Comparison of ENCODE assay signal across 8 mouse cellular contexts in the genomic region with DNA sequence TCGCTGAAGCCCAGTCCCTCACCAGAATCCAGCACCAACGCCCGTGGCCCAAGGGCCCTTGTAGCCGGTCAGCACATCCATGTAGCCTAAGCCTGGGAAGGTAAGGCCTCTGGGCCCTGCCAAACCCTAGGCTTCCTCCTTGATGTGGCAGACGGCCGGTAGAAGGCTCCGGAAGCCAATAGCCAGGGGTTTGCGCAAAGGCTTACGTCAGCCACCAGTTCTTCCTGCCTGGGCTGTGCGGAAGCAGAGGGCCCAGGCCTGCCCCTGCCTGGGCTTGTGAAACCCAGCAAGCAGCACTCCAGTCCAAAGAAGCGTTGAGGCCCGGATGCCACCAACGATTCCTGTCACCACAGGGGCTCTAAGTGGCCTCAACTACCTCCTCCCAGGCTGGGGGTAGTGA. TPM values are rescaled to one million over a fixed set of nuclear protein-coding genes. Genes with fewer than 3 reads are reported as not detected.
DNase-seq lines count a peak whose midpoint lies in the region; ATAC-seq and TF ChIP-seq lines count a peak whose summit lies in the region.

No protein-coding gene starts in this region.

- H3K9ac ChIP-seq in heart, embryonic 14.5 days (ENCODE audit: low read length) = 0 out of 2 replicates have a peak overlapping the region, but pooled peaks have one; percentile 31
- 0 out of 2 replicates have a peak overlapping the region, but pooled peaks have one; percentile 13 for H3K9ac ChIP-seq in stomach, postnatal 0 days (ENCODE audit: low read length)

- no peak for TF ChIP-seq CTCF in stomach, postnatal 0 days (IDR thresholded peaks at IDR 0.05; ENCODE audit: low read depth)

- peak; percentile 50 to 60 for DNase-seq in adrenal gland, adult (ENCODE audit: inconsistent age in 2 of 2, low spot score in 1 of 2)
- no peak for DNase-seq in adrenal gland, postnatal 25 days
- DNase-seq in 3134 (ENCODE audit: extremely low read depth, insufficient read length, low spot score) = peak; percentile 78
- DNase-seq in lung, postnatal 25 days (ENCODE audit: low spot score) = peak; percentile 77
- DNase-seq in stomach, postnatal 0 days (ENCODE audit: low spot score) = no peak
- no peak for DNase-seq in left cerebral cortex, postnatal 4 days
- DNase-seq in right cerebral cortex, postnatal 25 days = no peak

- H3K4me1 ChIP-seq in heart, embryonic 14.5 days (ENCODE audit: control insufficient read depth in 2 of 2, insufficient read depth in 2 of 2, low read length in 2 of 2) = peaks cover 28 to 54% of the 10 kb centered on the region in 2 experiments
- 0 out of 2 replicates have a peak, but pooled peaks cover 5% of the 10 kb centered on the region for H3K4me1 ChIP-seq in stomach, postnatal 0 days (replicated peaks; ENCODE audit: control insufficient read depth, insufficient read depth)

- no peak overlapping the region for H3K4me2 ChIP-seq in heart, embryonic 14.5 days (ENCODE audit: low read length)
- no peak overlapping the region for H3K4me2 ChIP-seq in stomach, postnatal 0 days (replicated peaks; ENCODE audit: low read depth)

- intact Hi-C loops in left cerebral cortex, postnatal 4 days (cut with DNase I) = no loop called here

- 77% methylated on average over 13 of the region's 13 CpGs for WGBS in heart, embryonic 14.5 days
- WGBS in stomach, postnatal 0 days = 79% methylated on average over 13 of the region's 13 CpGs

- TF ChIP-seq EP300 in stomach, postnatal 0 days (optimal IDR thresholded peaks at IDR 0.05) = no peak

- peak overlapping the region; percentile 9 to 37; a peak in 2 of 4 replicates for H3K27ac ChIP-seq in heart, embryonic 14.5 days (replicated peaks in 1 of 2; ENCODE audit: control insufficient read depth in 1 of 2, insufficient read depth in 1 of 2, low read depth in 2 of 2, low read length in 2 of 2)
- H3K27ac ChIP-seq in stomach, postnatal 0 days (replicated peaks) = peak overlapping the region; percentile 14; the same call in 1 of the 2 replicates

- no peaks in the 10 kb centered on the region for H3K9me3 ChIP-seq in heart, embryonic 14.5 days (ENCODE audit: control insufficient read depth, low read length)
- no peaks in the 10 kb centered on the region for H3K9me3 ChIP-seq in stomach, postnatal 0 days (ENCODE audit: control insufficient read depth, low read length)

- ATAC-seq in heart, embryonic 14.5 days (ENCODE audit: insufficient number of reproducible peaks, insufficient read depth, low FRiP score, low read depth) = no peak
- ATAC-seq in stomach, postnatal 0 days (ENCODE audit: low FRiP score, low TSS enrichment) = no peak

- H3K4me3 ChIP-seq in heart, embryonic 14.5 days (ENCODE audit: control insufficient read depth in 1 of 2, insufficient read depth in 1 of 2, low read depth in 1 of 2, low read length in 2 of 2) = no peak overlapping the region
- no peak overlapping the region for H3K4me3 ChIP-seq in stomach, postnatal 0 days (ENCODE audit: low read depth, low read length)

- peaks cover 27% of the 10 kb centered on the region for H3K36me3 ChIP-seq in heart, embryonic 14.5 days (ENCODE audit: control insufficient read depth, insufficient read depth, low read length)
- peaks cover 4% of the 10 kb centered on the region; the same call in 1 of the 2 replicates for H3K36me3 ChIP-seq in stomach, postnatal 0 days (ENCODE audit: control insufficient read depth, insufficient read depth, low read length)

- no peaks in the 10 kb centered on the region for H3K27me3 ChIP-seq in heart, embryonic 14.5 days (ENCODE audit: control insufficient read depth, insufficient read depth, low read length)
- no peaks in the 10 kb centered on the region for H3K27me3 ChIP-seq in stomach, postnatal 0 days (ENCODE audit: control insufficient read depth, insufficient read depth, low read length)

RNA-seq across cellular contexts. Expression of gene Tnrc18, which starts 22.9 kb away (rescaled TPM):
- total RNA-seq in adrenal gland, postnatal 25 days (2021) = 114 and 123 TPM in 2 replicates
- 28.1 and 31.0 TPM in 2 replicates for polyA plus RNA-seq in heart, embryonic 14.5 days (2014; fragmentation: Nextera tagmentation; extraction: Ambion mirVana)
- polyA plus RNA-seq in stomach, postnatal 0 days (2015; fragmentation: Nextera tagmentation; extraction: Ambion mirVana) = 12.0 and 12.5 TPM in 2 replicates
- 100 to 1,000 TPM; 232 to 250 TPM for total RNA-seq in left cerebral cortex, postnatal 4 days (2021)

Comparison
In these comparisons a context has a peak if more than half of its experiments do, and no peak if none do; other contexts are left out.
1. DNase-seq: peak in adrenal gland, adult (2 of 2), 3134 (single experiment) and lung, postnatal 25 days (single experiment); none in adrenal gland, postnatal 25 days (single experiment), stomach, postnatal 0 days (single experiment), left cerebral cortex, postnatal 4 days (single experiment) and right cerebral cortex, postnatal 25 days (single experiment).